Mouse (Mus musculus): ENCODE measurements around the gene Itgb4. TPM values are rescaled to one million over a fixed set of nuclear protein-coding genes. Genes with fewer than 3 reads are reported as not detected.

The Itgb4 gene
- total RNA-seq, 1 experiment from 2014 or later = 3.6 TPM

DNA sequence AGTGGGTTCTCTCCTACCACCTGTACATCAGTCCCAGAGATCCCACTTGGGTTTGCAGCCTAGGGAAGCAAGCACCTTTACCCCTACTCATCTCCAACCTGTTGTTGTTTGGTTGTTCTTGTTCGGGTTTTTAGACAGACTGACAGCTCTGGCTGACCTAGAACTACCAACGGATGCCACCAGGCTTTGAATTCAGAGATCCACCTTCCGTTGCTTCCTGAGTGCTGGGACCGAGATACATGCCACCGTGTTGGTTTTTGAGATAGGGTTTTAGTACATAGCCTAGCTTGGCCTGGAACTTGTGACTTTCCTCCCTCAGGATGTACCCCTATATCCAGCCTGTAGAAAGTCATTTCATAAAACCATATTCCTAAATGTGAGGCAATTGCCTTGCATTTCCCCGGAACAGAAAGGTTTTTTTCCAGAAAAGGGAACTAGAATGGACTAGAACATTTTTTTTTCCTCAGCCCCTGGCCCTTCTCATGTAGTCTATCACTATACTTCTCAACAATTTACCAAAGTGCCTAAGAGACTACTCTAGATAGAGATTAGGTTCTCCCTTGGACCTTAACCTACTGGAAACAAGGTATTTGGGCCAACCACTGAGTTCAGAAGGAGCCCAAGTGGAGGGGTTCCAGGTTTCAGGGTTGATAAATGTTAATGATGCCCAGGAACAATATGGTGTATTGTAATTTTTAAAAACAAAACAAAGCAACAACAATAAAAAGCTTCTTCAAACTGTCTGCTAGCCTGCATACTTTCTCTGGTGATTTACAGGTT, 54.8 kb downstream of the Itgb4 start:
- no peak for DNase-seq

DNA sequence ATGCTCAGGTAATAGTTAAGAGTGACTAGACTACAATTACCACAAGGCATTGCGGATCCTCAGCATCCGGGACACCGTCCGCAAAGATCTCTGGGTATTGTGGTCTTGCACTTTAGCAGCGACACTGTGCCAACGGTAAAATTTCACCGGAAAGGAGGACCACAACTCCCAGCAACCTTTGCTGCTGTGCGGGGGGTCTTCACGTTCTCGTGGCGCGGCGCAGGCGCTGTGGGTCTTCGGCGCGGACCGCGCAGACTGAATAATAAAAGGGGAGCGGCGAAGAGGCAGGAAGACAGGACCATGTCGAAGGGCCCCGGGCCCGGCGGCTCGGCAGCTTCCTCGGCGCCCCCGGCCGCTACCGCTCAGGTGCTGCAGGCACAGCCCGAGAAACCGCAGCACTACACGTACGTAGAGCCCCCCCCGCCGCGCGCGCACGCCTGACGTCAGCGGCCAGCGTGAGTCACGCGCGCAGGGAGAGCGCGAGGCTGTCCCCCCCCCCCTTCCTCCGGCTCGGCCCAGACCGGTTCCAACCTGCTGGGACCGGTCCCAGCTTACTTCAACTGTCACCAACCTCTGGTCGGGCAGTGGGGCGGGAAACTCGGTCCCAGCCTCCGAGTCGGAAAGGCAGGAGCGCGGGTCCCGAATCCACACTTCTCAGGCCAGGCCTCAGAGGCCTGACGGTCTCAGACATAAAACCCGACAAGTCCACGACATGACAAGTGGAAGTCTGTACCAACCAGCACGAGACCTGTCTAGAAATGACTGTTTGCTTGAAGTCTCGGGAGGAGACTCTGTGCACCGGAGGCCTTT, 55.8 kb downstream of the Itgb4 start, which contains the start of gene Unk:
TSS of gene Unk (plus strand) at position 235 of the 810 bp plus-strand sequence.
- DNase-seq = peak; percentile 98

DNA sequence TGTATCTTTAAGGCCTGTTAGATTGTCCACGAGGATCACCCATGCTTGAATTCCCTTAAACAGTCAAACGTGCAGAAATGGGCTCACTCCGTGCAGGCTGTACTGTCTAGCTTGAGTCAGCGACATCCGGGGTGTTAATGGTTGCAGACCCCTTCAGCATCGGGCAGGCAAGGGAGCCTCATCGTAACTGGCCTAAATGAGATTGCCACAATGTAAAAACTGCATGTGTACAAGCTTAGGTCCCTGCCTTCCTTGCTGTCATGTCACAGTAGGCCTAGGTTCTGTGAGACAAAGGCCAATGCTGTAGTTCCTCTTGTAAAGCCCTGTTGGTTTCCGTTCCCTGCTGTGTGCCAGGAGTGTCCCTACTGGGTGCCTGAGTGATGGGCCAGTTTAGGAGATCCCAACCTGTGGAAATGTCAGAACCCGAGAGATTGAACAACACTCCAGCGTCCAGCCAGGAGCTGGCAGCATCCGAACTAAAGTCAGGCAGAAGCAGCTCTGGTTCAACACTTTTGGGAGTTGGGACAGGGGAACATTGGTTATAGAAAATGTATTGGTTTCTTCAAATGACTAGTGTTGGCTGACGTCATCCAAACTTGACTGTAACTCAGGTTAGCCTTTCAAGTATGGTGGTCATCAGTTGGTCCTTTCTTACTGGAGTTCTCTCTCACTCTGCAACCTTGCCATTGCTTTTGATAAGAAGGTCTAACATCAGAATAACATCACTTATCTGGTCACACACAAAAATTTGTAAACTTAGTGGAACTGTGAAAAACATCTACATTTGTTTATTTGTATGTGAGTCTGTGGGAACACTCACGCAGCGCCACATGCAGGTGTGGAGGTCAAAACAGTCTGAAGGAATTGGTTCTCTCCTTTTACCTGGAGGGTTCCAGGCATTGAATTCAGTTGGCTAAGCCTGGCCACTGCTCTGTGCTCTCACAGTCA, 56.7 kb downstream of the Itgb4 start:
- DNase-seq = peak; percentile 51

DNA sequence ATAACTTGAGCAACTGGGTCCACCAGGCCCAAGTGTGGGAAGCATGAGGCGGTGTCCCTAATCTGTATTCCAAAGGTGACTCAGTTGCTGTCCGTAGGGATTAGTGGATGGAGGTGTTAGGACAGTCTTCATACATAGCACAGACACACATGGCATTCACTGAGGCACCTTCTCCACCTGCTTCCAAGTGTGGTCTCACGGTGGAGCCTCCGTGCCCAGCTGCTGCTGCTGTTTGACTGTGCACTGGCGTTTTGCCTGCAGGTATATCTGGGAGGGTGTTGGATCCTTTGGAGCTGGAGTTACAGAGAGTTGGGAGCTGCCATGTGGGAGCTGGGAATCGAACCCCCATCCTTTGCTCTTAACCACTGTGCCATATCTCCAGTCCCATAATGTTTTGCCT, 60.1 kb downstream of the Itgb4 start:
- DNase-seq = no peak

DNA sequence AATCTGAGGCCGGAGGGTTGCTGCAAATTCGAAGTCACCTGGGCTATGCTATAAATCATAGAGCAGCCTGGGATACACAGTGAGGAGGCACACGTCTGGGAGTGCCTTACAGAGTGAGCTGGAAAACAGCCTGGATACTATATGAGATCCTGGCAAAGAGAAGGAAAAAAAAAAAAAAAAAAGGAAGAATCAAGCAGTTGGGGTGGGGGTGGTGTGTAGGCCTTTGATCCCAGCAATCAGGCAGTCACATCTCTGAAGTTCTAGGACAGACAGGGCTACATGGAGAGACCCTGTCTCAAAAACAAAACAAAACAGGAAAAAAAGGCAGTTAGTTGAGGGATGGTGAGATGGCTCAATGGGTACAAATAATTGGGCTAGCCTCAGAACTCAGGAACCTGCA, 62.2 kb downstream of the Itgb4 start:
- no peak for DNase-seq

DNA sequence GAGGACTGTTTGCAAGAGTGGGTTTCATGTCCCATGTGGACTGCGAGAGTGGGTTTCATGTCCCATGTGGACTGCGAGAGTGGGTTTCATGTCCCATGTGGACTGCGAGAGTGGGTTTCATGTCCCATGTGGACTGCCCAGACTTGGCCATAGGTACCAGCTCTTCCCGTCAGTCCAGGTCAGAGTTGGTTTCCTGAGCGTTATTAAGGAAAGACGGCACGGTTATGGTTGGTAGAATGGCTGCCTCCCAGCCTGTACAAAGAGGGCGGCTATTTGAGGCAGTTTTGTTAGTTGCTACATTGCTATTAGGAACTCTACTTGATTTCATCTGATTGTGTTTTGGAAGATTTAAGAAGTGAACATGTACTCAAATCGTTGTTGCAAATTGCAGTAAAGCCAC, 63.3 kb downstream of the Itgb4 start:
- DNase-seq = no peak

DNA sequence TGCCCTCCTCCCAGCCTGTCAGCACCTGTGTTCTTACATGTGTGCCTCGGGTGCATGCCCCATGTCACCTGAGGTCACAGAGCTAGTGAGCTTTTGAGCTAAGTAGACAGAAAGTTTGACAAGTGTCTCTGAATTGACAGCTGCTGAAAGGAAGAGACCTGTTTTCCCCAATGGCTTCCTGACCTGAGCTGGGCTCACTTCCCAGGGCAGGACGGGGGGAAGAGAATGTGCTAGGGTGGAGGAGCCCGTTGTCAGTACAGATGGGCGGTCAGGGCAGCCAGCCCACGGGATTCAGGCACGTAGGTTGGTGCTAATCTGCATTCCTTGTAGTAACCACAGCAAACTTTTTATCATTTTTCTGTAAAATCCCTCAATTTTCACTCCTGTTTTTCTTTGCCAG, 66.1 kb downstream of the Itgb4 start:
- DNase-seq = no peak

DNA sequence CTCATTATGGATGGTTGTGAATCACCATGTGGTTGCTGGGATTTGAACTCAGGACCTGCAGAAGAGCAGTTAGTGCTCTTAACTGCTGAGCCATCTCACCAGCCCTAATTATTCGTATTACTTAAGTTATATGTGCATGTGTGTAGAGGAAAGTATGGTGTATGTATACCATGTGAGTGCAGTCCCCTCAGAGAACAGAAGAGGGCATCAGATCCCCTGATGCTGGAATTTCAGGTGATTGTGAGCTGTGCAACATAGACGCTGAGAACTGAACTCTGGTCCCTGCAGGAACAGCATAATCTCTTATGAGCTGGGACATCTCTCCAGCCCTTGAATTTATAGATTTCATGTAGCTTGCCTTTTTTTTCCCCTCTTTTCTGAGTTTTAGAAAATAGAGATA, 67.3 kb downstream of the Itgb4 start:
- no peak for DNase-seq

DNA sequence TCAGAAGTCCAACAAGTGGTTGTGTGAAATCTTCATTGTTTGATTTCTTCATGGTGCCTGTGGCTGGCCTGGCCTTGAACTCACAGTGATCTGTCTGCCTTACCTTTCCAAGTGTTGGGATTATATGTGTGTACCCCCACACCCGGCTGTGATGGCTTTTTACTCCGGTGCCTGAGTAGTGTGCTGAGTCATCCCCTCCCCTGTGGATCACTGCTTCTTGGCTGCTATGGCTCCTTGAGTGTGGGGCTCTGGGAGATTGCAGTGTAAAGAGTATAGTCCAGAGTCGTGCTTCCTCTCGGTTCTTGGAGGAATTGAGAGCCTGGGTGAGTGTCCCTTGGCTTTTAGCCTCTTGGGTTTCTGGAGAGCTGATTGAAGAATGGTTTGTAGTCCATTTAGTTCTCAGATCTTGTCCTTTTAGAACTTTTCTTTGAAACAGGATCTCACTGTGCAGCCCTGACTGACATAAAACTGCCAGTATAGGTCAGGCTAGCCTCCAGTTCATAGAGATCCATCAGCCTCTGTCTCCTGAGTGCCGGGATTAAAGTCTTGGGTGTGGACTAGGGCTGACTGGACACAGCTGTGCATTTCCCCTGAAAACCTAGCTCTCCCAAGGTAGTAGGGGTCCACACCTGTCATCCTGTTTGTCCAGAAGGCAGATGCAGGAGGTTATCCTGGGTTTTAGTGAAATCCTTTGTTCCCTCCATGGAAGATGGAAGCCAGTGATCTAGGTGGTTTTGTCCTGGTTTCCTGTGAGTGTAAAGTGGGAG, 68.0 kb downstream of the Itgb4 start:
- no peak for DNase-seq

DNA sequence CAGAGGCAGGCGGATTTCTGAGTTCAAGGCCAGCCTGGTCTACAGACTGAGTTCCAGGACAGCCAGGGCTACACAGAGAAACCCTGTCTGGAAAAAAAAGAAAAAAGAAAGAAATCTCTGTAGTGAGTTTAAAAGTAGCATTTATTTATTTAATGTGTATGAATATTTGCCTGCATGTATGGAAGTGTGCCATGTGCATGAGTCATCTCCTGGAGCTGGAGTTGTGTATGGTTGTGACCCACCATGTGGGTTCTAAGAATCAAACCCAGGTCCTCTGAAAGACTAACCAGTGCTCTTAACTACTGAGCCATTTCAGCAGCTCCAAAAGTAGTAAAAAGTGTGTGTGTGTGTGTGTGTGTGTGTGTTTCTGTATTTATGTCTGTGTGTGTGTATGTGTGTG, 68.8 kb downstream of the Itgb4 start:
- no peak for DNase-seq

DNA sequence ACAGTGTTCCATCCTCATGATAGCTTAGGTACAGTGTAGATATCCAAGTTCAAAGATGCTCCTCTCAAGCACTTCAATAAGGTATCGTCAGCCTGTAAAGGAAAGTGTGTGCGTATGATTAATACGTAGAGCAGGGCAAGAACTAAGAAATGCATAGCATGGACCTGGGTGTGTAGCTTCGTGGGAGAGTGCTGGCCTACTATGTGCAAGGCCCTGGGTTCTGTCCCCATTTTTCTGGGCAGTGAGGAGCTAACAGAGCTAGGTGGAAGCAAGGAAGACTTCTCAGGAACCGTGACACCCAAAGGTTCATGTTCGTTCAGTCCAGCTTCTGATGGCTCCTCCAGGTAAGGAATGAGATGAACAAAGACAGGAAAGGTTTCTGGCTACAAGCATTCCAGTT, 70.7 kb downstream of the Itgb4 start:
- no peak for DNase-seq

DNA sequence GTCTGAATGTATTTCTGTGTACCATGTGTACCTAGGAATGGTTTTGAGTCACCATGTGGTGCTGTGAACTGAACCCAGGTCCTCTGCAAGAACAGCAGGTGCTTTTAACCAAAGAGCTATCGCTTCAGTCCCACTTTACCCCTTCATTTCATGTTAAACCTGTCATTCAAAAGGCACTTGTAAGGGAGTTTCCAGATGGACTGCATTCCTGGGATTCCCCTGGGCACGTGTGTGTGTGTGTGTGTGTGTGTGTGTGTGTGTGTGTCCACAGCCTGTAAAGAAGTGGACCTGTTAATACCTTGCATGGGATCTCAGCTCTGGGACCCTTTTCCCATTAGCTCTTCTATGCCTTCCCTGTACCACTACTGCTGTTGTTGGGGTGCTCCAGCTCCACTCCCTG, 75.1 kb downstream of the Itgb4 start:
- DNase-seq = no peak

DNA sequence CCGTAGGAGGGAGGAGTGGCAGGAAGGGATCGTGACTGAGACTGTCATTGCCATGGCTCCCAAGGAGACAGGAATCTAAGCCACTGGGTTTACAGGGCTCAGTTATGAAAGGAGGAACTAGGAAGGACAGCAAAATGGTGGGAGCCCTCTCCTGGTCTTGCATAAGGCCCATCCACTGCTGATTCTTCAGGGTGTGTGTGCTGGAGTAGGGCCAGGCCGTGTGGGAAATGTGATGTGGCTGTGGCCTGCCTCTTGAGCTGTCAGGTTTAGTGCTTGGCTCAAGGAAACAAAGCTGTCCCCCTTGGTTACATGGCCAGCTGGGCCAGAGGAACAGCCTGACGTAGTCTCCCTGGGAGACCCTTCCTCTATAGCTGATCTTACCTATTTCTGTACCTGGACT, 75.7 kb downstream of the Itgb4 start:
- DNase-seq = no peak

DNA sequence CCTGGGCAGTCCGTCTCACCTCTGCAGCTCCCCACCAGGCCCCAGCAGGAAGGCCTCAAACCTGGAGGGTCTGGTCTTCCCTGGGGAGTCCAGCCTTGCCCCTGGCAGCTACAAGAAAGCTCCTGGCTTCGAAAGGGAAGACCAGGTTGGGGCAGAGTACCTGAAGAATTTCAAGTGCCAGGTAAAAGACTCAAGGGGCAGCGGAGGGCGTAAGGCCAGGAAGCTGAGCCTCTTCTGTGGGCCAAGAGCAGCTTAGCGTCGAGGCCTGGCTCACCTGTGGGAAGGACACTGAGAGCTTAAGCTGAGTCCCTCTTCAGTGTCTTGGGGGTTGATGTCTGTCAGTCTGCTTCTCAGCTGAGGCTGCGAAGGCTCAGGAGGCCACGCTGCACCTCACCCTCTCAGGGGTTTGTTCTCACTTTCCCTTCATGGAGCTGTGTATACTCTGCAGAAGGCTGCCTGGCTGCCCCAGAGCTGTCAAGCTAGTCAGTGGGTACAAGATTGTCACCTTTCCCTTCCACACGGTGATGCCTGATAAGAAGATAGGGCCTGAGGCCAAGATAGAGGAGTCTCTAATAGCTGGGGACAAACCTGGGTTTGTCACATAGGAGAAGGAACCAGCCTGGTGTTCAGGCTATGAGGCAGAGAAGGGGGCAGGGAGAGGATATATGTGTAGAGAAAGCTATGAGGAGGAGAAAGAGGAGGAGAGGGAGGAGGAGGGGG, 79.2 kb downstream of the Itgb4 start:
- no peak for DNase-seq

DNA sequence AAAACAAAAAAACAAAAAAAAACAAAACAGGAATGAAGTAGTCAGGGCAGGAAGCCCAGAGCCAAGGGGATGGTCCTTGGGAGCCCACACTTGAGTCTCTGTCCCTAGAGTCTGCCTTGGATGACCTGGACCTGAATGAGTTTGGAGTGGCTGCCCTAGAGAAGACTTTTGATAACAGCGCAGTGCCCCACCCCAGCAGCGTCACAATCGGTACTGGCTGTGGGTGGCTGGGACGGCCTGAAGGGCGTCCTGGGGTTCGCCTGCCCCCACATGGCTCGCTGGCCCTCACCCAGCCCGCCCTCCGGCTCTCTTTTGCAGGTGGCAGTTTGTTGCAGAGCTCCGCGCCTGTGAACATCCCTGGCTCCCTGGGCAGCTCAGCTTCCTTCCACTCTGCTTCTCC, 81.4 kb downstream of the Itgb4 start:
- no peak for DNase-seq

DNA sequence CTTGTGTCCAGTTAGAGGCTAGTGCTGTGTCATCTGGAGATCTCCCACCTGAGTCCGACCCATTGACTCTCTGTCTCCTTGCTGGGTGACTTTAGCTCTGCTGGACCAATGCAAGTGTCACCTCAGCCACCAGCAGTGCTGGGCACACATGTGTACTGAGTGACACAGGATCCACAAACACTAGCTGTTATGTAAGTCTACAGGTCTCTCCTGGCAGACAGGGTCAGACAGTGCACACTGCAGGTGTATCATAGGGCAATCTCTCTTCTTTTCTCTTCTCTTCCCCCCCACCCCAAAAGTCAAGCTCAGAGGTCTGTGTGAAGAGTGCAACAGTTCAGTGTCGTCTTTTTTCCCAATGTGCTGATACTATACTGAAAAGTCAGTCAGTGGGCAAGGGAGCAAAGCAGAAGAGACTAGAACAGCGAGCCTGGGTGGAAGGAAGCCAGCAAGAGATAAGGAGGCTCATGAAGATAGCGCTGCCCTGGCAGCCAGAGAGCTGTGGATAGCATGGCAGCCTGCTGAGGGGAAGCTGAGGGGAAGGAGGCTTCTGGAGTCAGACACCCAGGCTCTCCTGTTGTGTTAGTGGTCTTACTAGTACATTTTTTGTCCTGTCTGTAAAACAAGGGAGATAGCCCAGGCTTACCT, 82.8 kb downstream of the Itgb4 start:
- no peak for DNase-seq

Measured in adrenal gland, postnatal 14 days (tissue).